Mouse (Mus musculus) heart, adult 2 months (tissue): ENCODE data around the gene Fgd3. TPM values are rescaled to one million over a fixed set of nuclear protein-coding genes. Genes with fewer than 3 reads are reported as not detected.
A peak's percentile ranks its signal among the peaks of the same experiment; 100 is the strongest.

Source experiments
- DNase-seq, 2 experiments: peaks; one replicate each; pipeline ENCODE4 v3.0.0; 2021
- H3K27ac ChIP-seq: fragments of 200-600 bp; 2 replicates; pipeline ENCODE4 v1.8.1; 2022
- H3K27me3 ChIP-seq: fragments of 200-500 bp; 2 replicates; pipeline ENCODE4 v1.6.1; 2012; ENCODE audit warnings: mild to moderate bottlenecking, low read length, inconsistent platforms, mixed read lengths; ENCODE audit not compliant: control insufficient read depth, insufficient read depth
- H3K36me3 ChIP-seq: fragments of 200-500 bp; 2 replicates; pipeline ENCODE4 v1.6.1; 2012; ENCODE audit warnings: low read length, inconsistent platforms; ENCODE audit not compliant: control insufficient read depth, insufficient read depth
- H3K4me1 ChIP-seq: fragments of 200-500 bp; 2 replicates; pipeline ENCODE4 v1.6.1; 2011; ENCODE audit warnings: low read length; ENCODE audit not compliant: control insufficient read depth, insufficient read depth
- H3K4me3 ChIP-seq: fragments of 200-600 bp; 2 replicates; pipeline ENCODE4 v1.8.1; 2022
- H3K79me2 ChIP-seq: fragments of 200-500 bp; replicated peaks from 2 replicates; pipeline ENCODE4 v1.6.1; 2012; ENCODE audit warnings: mild to moderate bottlenecking, inconsistent platforms, low read length, moderate library complexity, mixed read lengths; ENCODE audit not compliant: control insufficient read depth, insufficient read depth
- H3K9ac ChIP-seq: fragments of 200-500 bp; 2 replicates; pipeline ENCODE4 v1.6.1; 2012; ENCODE audit warnings: low read depth, mild to moderate bottlenecking, control low read depth, inconsistent platforms, low read length, mixed read lengths
- CTCF ChIP-seq: fragments of 200-600 bp; IDR thresholded peaks from 2 replicates; pipeline ENCODE4 v1.8.1; 2022; ENCODE audit warnings: antibody characterized with exemption, mild to moderate bottlenecking, moderate library complexity
- EP300 ChIP-seq: fragments of 200-500 bp; IDR thresholded peaks from 2 replicates; pipeline ENCODE4 v1.6.1; 2011; ENCODE audit warnings: low read depth, low read length, control low read depth; ENCODE audit not compliant: insufficient read depth
- POLR2A ChIP-seq: fragments of 200-500 bp; IDR thresholded peaks from 2 replicates; pipeline ENCODE4 v1.6.1; 2011; ENCODE audit warnings: mild to moderate bottlenecking, low read depth, low read length, control low read depth; ENCODE audit not compliant: insufficient read depth
- WGBS: fragments of 180-500 bp; shearing (Covaris S2); methylation state at CpG from one replicate; pipeline ENCODE4 v1.1.7; 2018; 5-methylcytosine and 5-hydroxymethylcytosine counted together
- intact Hi-C: fragments of 180-260 bp; cut with DNase I; formaldehyde crosslinking; loops from one replicate; pipeline ENCODE4 v1.15.1; 2025
- polyA plus RNA-seq: library from polyadenylated mRNA; depleted of rRNA; stranded (reverse); fragments of >200 nt; gene quantifications from 2 replicates; pipeline ENCODE4 v1.2.3, GENCODE M21; 2012
- total RNA-seq, 2 experiments: library from RNA; stranded (reverse); gene quantifications; 2 replicates each; pipeline ENCODE4 v1.2.3; 2021

The Fgd3 gene
- total and polyA plus RNA-seq, 3 experiments, result 0.96 to 1.0 (median 0.96) TPM

DNA sequence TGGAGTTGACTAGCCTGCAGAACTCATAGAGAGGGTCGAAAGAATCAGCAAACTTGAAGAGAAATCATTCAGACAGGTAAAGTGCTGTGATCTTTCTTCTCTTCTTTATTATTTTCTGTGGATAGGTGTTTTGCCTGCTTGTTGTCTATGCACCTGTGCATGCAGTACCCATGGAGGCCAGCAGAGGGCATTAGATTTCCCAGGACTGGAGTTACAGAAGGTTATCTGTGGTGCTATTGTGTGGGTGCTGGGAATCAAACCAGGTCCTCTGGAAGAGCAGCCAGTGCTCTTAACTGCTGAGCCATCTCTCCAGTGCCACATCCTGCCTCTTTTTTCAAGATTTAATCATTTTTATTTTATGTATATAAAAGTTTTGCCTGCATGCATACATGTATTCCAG is 28.7 kb downstream of the Fgd3 start:
- 52% methylated on average over 1 of the region's 1 CpGs for WGBS

DNA sequence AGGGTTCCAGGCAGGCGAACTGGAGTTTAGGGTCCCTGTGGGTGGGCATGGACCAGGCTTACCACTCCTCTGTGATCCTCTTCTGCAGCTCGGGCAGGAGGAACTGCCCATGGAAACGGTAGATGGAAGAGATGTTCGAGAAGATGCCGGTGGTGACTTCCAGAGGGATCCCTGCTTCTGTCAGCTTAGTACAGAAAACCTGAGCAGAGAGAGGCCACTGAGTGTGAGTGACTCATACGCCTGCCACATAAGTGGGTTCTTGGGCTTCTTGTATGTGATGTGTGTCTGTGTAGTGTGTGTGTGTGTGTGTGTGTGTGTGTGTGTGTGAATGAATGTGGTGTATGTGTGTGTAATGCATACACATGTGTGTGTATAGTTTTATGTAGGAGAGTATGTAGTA is 32.9 kb downstream of the Fgd3 start:
- TF ChIP-seq EP300 (no peak), CTCF (no peak), POLR2A (no peak)
- Histone ChIP-seq H3K27me3 (no peaks in the 10 kb centered on the region), H3K9ac (no peak overlapping the region), H3K36me3 (no peaks in the 10 kb centered on the region), H3K79me2 (no peaks in the 10 kb centered on the region), H3K4me3 (no peak overlapping the region), H3K27ac (no peak overlapping the region), H3K4me1 (no peaks in the 10 kb centered on the region)
- no peak for DNase-seq
- 91% methylated on average over 6 of the region's 6 CpGs for WGBS
- intact Hi-C loops, result no loop called here

More for the DNA sequence above, 28.7 kb downstream of the Fgd3 start:
- Histone ChIP-seq H3K36me3 (no peaks in the 10 kb centered on the region), H3K79me2 (no peaks in the 10 kb centered on the region), H3K27me3 (no peaks in the 10 kb centered on the region), H3K4me3 (no peak overlapping the region), H3K4me1 (no peaks in the 10 kb centered on the region), H3K27ac (no peak overlapping the region), H3K9ac (no peak overlapping the region)
- intact Hi-C loops, result no loop called here
- DNase-seq, result peak in 1 of 2 experiments; percentile 23
- TF ChIP-seq EP300 (no peak), CTCF (peak; percentile 64), POLR2A (no peak)

DNA sequence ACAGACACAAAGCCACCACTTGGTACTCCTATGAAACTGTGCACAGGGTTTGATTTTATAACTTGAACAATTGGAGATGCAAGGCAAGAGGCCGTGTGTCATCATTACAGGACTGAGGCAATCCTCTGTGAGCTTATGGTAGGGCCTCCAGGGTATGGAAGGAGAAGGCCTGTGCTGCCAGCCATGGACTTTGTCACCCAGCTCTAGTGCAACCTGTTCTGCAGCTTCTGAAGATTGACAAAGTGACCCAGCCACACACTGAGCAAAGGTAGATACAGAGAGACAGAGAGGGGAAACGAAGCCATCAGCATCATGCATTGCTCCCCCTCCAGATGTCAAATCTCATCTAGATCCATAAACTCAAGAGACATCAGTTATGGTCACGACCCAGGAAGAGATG is 33.4 kb downstream of the Fgd3 start:
- no peak for DNase-seq
- TF ChIP-seq EP300, result no peak
- TF ChIP-seq POLR2A, result no peak
- no peak for TF ChIP-seq CTCF
- H3K9ac ChIP-seq, result no peak overlapping the region
- H3K36me3 ChIP-seq, result no peaks in the 10 kb centered on the region
- H3K4me3 ChIP-seq, result no peak overlapping the region
- intact Hi-C loops, result no loop called here
- no peaks in the 10 kb centered on the region for H3K27me3 ChIP-seq
- no peak overlapping the region for H3K27ac ChIP-seq
- H3K4me1 ChIP-seq, result no peaks in the 10 kb centered on the region
- H3K79me2 ChIP-seq, result no peaks in the 10 kb centered on the region
- WGBS, result 80% methylated on average over 3 of the region's 3 CpGs

DNA sequence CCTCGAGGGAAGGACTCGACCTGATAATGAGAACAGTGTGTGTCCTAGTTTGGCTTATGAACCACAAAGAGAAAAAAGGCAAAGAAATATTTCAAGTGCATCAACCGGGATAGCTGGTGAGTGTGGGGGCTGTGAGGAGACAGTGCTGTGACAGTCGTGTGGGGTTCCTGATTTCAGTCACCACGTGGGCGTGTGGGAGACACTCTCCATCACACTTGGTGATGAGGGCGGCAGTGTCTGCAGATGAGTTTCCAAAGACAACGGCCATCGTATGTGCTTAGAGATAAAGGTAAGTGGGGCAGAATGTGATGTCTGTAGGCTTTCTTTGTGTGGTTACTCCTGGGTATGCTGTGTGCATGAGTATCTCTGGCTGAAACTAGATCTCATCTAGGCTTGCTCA is 36.4 kb downstream of the Fgd3 start:
- 46% methylated on average over 9 of the region's 9 CpGs for WGBS
- intact Hi-C loops, result no loop called here
- H3K4me1 ChIP-seq, result no peaks in the 10 kb centered on the region
- no peak overlapping the region for H3K27ac ChIP-seq
- no peak for DNase-seq
- no peak for TF ChIP-seq POLR2A
- TF ChIP-seq EP300, result no peak
- no peak for TF ChIP-seq CTCF
- no peaks in the 10 kb centered on the region for H3K27me3 ChIP-seq
- H3K9ac ChIP-seq, result no peak overlapping the region
- H3K4me3 ChIP-seq, result no peak overlapping the region
- H3K79me2 ChIP-seq, result no peaks in the 10 kb centered on the region
- H3K36me3 ChIP-seq, result no peaks in the 10 kb centered on the region

DNA sequence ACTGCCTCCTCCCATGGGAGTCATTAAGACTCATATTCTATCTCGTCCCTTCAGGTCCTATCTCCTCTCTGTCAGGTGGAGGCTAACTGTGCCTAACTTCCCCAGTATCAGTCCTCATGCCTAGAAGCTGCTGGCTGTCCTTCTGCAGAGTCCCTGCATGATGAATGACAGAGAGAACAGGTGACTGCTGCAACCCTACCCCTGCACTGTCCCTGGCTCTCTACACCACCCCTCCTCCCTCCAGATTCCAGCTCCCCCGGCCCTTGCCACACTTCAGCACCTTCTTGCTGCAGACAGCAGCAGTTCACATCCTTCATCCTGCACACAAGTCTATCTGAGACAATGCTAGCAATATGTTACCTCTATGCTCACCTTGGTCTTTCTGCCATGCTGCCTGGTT is 37.9 kb downstream of the Fgd3 start:
- no peak overlapping the region for H3K9ac ChIP-seq
- H3K79me2 ChIP-seq, result no peaks in the 10 kb centered on the region
- H3K4me1 ChIP-seq, result no peaks in the 10 kb centered on the region
- DNase-seq, result no peak
- TF ChIP-seq CTCF (no peak), POLR2A (no peak), EP300 (no peak)
- intact Hi-C loops, result no loop called here
- H3K27me3 ChIP-seq, result no peaks in the 10 kb centered on the region
- no peak overlapping the region for H3K27ac ChIP-seq
- H3K4me3 ChIP-seq, result no peak overlapping the region
- WGBS, result 29% methylated on average over 2 of the region's 2 CpGs
- no peaks in the 10 kb centered on the region for H3K36me3 ChIP-seq

DNA sequence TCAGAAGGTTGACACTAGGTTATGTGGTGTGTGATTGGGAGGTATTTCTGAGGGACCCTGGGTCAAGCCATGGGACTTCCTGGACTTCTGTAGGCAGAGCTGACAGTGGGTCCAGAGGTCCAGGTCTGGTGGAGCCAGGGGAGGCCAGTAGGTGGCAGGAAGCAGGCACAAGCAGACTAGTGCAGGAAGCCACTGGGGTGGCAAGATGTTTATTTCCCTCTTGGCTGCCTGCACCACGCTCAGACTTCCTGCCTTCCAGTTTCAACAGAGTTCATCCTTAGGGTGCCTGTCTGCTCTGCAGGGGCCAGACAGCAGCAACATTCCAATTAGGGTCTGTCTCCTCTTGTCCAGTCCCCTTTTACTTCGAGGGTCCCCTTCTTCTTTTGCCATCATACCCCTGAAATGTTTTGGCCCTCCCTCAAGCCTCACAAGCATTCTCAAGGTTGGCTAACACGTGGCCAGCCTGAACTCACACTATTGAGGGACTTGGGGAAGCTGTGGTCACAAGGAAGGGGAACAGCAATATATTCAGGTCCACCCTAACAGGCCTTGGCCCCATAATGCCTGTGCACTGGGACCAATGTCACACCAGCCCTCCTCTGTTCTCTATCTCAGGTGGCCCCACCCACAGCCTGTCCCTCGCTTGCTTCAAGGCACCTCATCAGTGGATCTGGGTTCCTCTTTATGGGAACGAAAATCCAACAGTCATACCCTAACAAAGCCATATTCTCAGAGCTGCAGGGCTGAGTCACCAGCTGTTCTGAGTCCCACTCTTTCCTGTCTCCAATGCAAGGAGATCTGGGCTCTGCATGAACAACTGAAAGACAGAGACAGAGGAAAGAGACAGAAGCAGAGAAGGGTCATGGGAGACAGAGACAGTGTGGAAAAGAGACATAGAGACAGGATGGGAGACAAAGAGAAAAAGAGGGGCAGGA is 48.0 kb downstream of the Fgd3 start:
- 0 out of 2 replicates have a peak, but pooled peaks have one; percentile 7 for TF ChIP-seq CTCF
- TF ChIP-seq POLR2A, result no peak
- TF ChIP-seq EP300, result no peak
- no peak overlapping the region for H3K9ac ChIP-seq
- 51% methylated on average over 5 of the region's 5 CpGs for WGBS

More for the DNA sequence above, 48.0 kb downstream of the Fgd3 start:
- Histone ChIP-seq H3K79me2 (no peaks in the 10 kb centered on the region), H3K4me1 (no peaks in the 10 kb centered on the region), H3K4me3 (no peak overlapping the region), H3K36me3 (no peaks in the 10 kb centered on the region), H3K27me3 (no peaks in the 10 kb centered on the region), H3K27ac (no peak overlapping the region)
- peak in 1 of 2 experiments; percentile 37 for DNase-seq
- intact Hi-C loops, result no loop called here
